Mouse (Mus musculus) G1E (cell line): ENCODE measurements around the gene Lonp1. TPM values are rescaled to one million over a fixed set of nuclear protein-coding genes. Genes with fewer than 3 reads are reported as not detected.

Source experiments
- ATAC-seq: 2 replicates; pipeline ENCODE4 v1.8.0; 2016; ENCODE audit warnings: mild to moderate bottlenecking; ENCODE audit not compliant: insufficient number of reproducible peaks, poor library complexity, low FRiP score, severe bottlenecking; ENCODE audit errors: extremely low read depth
- DNase-seq: peaks from one replicate; pipeline ENCODE4 v3.0.0; 2012; ENCODE audit warnings: low spot score
- H3K27me3 ChIP-seq: 2 replicates; pipeline ENCODE4 v1.6.1; 2012; ENCODE audit warnings: mild to moderate bottlenecking, low read length, inconsistent platforms; ENCODE audit not compliant: insufficient read depth
- H3K36me3 ChIP-seq: replicated peaks from 2 replicates; pipeline ENCODE3; 2012; ENCODE audit warnings: mild to moderate bottlenecking, inconsistent platforms
- H3K4me1 ChIP-seq: 2 replicates; pipeline ENCODE4 v1.6.1; 2012; ENCODE audit warnings: low read depth, low read length, inconsistent platforms, mixed read lengths; ENCODE audit not compliant: insufficient read depth
- H3K4me3 ChIP-seq: 2 replicates; pipeline ENCODE4 v1.5.1; 2012; ENCODE audit warnings: low read depth, mild to moderate bottlenecking, inconsistent platforms, low read length, moderate library complexity, mixed read lengths
- H3K9me3 ChIP-seq: replicated peaks from 2 replicates; pipeline ENCODE4 v1.6.1; 2012; ENCODE audit warnings: inconsistent platforms
- CTCF ChIP-seq: IDR thresholded peaks from 2 replicates; pipeline ENCODE4 v1.5.1; 2012; ENCODE audit warnings: low read depth, low read length, inconsistent platforms, mixed read lengths
- GATA1 ChIP-seq: IDR thresholded peaks from 2 replicates; pipeline ENCODE4 v1.6.1; 2012; ENCODE audit warnings: borderline replicate concordance, low read length, inconsistent platforms, mixed read lengths
- GATA2 ChIP-seq: IDR thresholded peaks from 2 replicates; pipeline ENCODE4 v1.6.1; 2012; ENCODE audit warnings: low read depth, low read length, inconsistent platforms, borderline replicate concordance
- POLR2AphosphoS5 ChIP-seq: IDR thresholded peaks from 2 replicates; pipeline ENCODE4 v1.6.1; 2012; ENCODE audit warnings: low read depth, low read length, inconsistent platforms; ENCODE audit not compliant: insufficient replicate concordance
- TAL1 ChIP-seq: conservative IDR thresholded peaks from 2 replicates; pipeline ENCODE4 v1.6.1; 2012; ENCODE audit warnings: low read depth, low read length, inconsistent platforms, mixed read lengths
- polyA plus RNA-seq: library from polyadenylated mRNA; stranded (reverse); fragments of >175 nt; gene quantifications from 2 replicates; pipeline ENCODE4 v1.2.3, GENCODE M21; 2012
- total RNA-seq, 2 experiments: library from RNA; stranded (forward) in 1 of 2; stranded (reverse) in 1 of 2; fragments of 200-1000 nt in 1 of 2; fragments of >200 nt in 1 of 2; fragmentation: Nextera tagmentation in 1 of 2; gene quantifications; 2 replicates each; pipeline ENCODE4 v1.2.3; 2014 to 2017

Gene Lonp1
- total and polyA plus RNA-seq, 3 experiments = 67.8 to 174 (median 103) TPM

DNA sequence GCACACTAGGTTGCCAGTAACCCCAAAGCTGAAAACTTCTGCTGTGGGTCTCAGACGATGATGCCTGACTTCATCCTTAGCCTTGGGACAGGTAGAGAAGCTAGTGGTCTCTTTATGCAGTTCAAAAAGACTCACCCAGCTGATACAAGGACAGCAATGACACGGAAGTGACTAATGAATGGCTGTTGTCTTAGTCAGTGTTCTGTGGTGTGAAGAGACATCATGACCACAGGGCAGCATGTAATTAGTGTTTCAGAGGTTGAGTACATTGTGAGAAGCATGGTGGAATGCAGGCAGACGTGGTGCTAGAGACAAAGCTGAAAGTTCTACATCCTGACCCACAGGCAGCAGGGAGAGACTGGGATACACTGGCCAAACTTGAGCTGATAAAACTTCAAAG lies 40.9 kb upstream of the Lonp1 start:
- Histone ChIP-seq H3K27me3 (peaks cover 52% of the 10 kb centered on the region), H3K36me3 (no peaks in the 10 kb centered on the region), H3K4me1 (peaks cover 37% of the 10 kb centered on the region), H3K4me3 (no peak overlapping the region), H3K9me3 (no peaks in the 10 kb centered on the region)
- DNase-seq = no peak
- no peak for ATAC-seq
- TF ChIP-seq GATA1 (no peak), GATA2 (no peak), CTCF (no peak), POLR2AphosphoS5 (no peak), TAL1 (no peak)

DNA sequence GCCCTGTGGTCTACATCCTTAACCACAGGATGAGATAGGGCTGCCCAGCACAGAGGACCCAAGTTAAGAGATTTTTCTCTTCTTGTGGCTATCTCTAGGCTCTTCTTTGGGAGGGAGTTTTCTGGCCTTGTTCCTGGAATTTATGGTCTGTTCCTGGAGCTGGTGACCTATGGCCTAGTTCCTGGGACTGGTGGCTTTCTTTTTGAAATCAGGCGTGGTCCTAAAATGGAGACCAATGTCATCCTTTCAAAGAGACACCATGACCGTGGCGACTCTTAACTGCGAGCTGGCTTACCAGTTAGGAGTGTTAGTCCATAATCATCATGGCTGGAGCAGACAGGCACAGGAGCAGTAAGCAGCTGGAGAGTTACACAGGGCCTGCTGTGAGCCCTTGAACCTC lies 39.7 kb upstream of the Lonp1 start:
- H3K36me3 ChIP-seq = no peaks in the 10 kb centered on the region
- peaks cover 61% of the 10 kb centered on the region for H3K27me3 ChIP-seq
- TF ChIP-seq CTCF (no peak), POLR2AphosphoS5 (no peak), GATA2 (no peak), TAL1 (no peak)
- ATAC-seq = no peak
- H3K4me3 ChIP-seq = no peak overlapping the region
- H3K4me1 ChIP-seq = peaks cover 30% of the 10 kb centered on the region
- DNase-seq = no peak
- H3K9me3 ChIP-seq = no peaks in the 10 kb centered on the region

GRCm38 (mm10) chr17:56664333-56664732 lies 37.6 kb upstream of the Lonp1 start:
- DNase-seq = no peak
- Histone ChIP-seq H3K4me3 (no peak overlapping the region), H3K27me3 (peaks cover 77% of the 10 kb centered on the region), H3K4me1 (peaks cover 33% of the 10 kb centered on the region), H3K36me3 (no peaks in the 10 kb centered on the region), H3K9me3 (no peaks in the 10 kb centered on the region)
- ATAC-seq = no peak
- TF ChIP-seq GATA2 = no peak
- TF ChIP-seq TAL1 = no peak
- no peak for TF ChIP-seq CTCF
- TF ChIP-seq POLR2AphosphoS5 = no peak
- no peak for TF ChIP-seq GATA1

- TF ChIP-seq TAL1 (no peak), CTCF (no peak), GATA1 (no peak), GATA2 (no peak), POLR2AphosphoS5 (no peak)
- H3K27me3 ChIP-seq = peaks cover 78% of the 10 kb centered on the region
Observed at GRCm38 (mm10) chr17:56663659-56664058, 37.0 kb upstream of the Lonp1 start.

GRCm38 (mm10) chr17:56656171-56656570 lies 29.5 kb upstream of the Lonp1 start:
- peaks cover 59% of the 10 kb centered on the region for H3K27me3 ChIP-seq
- no peak for TF ChIP-seq GATA2
- TF ChIP-seq TAL1 = no peak
- ATAC-seq (no peak), DNase-seq (no peak)
- no peaks in the 10 kb centered on the region for H3K9me3 ChIP-seq
- H3K4me1 ChIP-seq = peaks cover 18% of the 10 kb centered on the region
- no peaks in the 10 kb centered on the region for H3K36me3 ChIP-seq
- no peak overlapping the region for H3K4me3 ChIP-seq

More at GRCm38 (mm10) chr17:56663659-56664058, 37.0 kb upstream of the Lonp1 start:
- DNase-seq (no peak), ATAC-seq (no peak)
- Histone ChIP-seq H3K4me3 (no peak overlapping the region), H3K36me3 (no peaks in the 10 kb centered on the region), H3K4me1 (peaks cover 30% of the 10 kb centered on the region), H3K9me3 (no peaks in the 10 kb centered on the region)

DNA sequence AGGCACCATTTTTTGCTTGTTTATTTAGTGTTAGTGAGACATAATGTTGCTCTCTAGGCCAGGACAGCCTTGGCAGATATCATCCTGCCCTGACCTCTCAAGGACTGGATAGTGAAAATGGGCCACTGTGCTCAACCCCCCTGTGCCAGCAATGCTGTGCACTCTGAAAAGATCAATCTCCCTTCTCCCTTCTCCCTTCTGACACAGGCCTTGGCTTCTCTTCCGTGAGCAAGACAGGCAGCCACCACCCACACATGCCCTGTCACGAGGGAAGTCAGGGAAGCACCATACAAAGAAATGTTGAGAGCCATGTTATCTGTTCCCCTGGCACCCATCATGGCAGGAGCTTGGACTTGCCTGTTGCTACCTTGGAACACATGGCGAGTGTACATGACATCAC lies 28.6 kb upstream of the Lonp1 start:
- DNase-seq (no peak), ATAC-seq (no peak)
- peaks cover 12% of the 10 kb centered on the region for H3K4me1 ChIP-seq
- H3K9me3 ChIP-seq = no peaks in the 10 kb centered on the region
- no peak overlapping the region for H3K4me3 ChIP-seq
- peaks cover 54% of the 10 kb centered on the region for H3K27me3 ChIP-seq
- no peaks in the 10 kb centered on the region for H3K36me3 ChIP-seq
- TF ChIP-seq CTCF = no peak
- no peak for TF ChIP-seq GATA1
- no peak for TF ChIP-seq TAL1
- TF ChIP-seq GATA2 = no peak
- TF ChIP-seq POLR2AphosphoS5 = no peak

DNA sequence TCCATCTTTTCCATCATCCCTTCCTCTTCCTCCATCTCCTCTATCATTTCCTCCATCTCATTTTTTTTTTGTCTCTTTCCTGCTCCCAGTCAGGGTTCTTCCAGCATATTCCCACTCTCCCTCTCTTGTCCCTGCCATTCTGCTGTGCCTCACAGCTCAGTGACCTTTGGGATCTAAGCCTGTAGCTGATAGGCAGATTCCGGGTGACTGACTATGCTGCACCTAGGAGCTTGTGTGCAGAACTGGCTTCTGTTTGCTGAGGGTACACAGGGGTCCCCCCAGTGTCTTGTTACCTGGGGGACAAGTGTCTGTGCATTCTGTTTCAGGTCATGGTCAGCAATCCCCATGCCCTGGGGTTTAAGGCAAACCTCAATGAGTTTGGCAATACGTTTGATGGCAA lies 28.1 kb upstream of the Lonp1 start:
- no peak overlapping the region for H3K4me3 ChIP-seq
- H3K27me3 ChIP-seq = peaks cover 54% of the 10 kb centered on the region
- no peaks in the 10 kb centered on the region for H3K9me3 ChIP-seq
- DNase-seq = no peak
- peaks cover 11% of the 10 kb centered on the region for H3K4me1 ChIP-seq
- no peak for ATAC-seq
- H3K36me3 ChIP-seq = no peaks in the 10 kb centered on the region
- no peak for TF ChIP-seq CTCF
- TF ChIP-seq GATA1 = no peak
- TF ChIP-seq GATA2 = no peak
- no peak for TF ChIP-seq TAL1
- TF ChIP-seq POLR2AphosphoS5 = no peak
